Mouse (Mus musculus) inflammation-experienced regulatory T-cells (primary cell): Measurements from ENCODE around the gene Rph3a. TPM values are rescaled to one million over a fixed set of nuclear protein-coding genes. Genes with fewer than 3 reads are reported as not detected.

ENCODE experiments used
- polyA plus RNA-seq, 2 experiments: library from polyadenylated mRNA; unstranded; fragments of 100-300 nt; shearing (Covaris generic); gene quantifications; one replicate each; pipeline ENCODE4 v1.2.1; 2017

Gene Rph3a
- 1 to 10 TPM in 1 of 2 experiments, under 1 TPM in 1; 0.33 to 1.1 TPM for polyA plus RNA-seq

DNA sequence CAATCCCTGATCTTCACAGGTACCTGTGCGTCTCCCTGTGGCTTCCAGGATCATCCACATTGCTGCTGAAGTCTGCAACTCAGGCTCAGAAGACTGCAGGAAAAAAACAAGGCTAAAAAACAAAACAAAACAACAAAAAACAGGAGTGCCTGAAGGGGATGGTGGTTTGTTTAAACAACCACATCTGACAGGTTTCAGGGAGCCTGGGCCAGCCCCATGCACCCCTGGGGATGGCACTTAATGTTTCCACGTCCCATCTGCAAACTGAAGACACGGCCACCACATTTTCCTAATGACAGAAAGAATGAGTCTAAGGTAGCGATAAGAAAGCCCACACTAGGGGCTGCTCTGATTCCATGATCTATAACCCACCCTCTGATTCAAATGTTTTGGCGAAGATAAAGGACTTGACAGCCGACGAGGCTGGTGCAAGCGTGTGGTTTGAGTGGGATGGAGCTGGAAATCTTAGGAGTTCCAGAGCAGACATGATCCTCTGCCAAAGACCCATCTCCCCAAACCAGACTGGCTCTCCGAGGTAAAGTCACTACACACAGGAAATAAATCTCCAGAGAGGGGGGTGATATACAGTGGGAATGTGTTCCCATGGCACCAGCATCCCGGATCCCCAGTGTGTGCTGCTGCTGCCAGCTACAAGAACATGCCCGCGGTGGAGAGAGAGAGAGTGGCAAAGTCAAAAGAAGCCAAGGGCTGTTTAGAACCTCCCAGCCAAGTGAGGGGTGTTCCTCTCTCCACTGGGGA is at the start of gene Rph3a:
TSS of gene Rph3a (minus strand) at position 282 of the 759 bp plus-strand sequence.

DNA sequence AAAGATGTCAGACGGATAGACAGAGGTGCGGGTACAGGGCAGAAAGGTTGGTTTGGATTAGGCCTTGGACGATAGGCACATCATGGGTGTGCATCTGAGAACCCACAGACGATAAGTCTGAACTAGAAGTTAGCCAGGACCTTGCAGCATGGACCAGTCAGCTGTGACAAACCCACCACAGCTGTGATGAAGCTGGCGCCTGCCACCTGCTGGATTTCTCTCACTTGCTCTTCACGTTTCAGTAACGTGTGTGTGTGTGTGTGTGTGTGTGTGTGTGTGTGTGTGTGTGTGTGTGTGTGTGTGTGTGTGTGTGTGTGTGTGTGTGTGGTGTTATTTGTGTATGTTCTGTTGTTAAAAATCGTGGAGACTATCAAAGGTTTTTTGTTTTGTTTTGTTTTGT is 95.7 kb downstream of the Rph3a start, which contains the start of gene Oas1d:
TSS of gene Oas1d (plus strand) at position 333 of the 400 bp plus-strand sequence.

DNA sequence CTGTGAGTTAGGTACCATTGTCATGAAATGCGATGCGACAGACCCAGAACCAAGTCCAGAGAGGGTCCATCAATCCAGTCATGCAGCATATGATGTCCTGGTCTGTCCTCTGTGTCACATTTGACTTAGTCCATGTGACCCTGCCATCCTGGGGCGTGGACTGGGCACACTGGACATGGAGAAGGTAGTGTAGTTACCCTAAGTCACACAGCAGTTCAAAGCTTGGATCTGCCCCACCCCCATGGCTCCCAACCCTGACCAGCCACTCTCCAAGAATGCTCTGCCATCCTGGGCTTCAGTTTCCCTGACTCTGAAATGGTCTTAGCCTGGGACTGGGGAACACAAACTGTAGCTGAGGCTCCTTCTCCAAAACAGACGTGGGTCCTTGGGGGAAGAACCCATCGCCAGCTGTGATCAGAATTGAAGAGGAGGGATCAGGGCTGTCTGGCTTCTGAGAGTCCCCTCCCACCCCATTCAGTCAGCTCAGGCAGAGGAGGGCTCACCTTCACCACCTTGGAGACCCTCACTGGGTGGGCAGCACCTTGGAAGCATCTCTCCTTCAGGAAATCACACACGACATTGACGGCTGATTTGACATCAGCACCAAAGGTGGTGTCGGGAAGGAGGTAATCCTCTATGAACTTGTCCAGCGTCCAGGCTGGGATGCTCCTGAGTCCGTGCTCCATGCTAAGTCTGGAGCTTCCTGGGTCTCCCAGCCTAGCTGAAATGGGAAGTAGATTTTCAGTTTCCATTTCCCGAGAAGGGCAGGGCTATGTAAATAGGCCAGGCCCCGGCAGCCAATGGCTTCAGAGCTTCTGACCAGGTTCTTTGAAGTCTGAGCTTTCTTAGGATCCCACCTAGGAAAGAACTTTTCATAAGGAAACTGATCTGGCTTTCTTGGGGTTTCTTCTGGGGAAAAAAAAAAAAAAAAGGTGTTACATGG is 102.8 kb downstream of the Rph3a start, which contains the start of gene Oas1a:
TSS of gene Oas1a (minus strand) at position 731 of the 943 bp plus-strand sequence.

Other genes with a start within 250 kb of the Rph3a start
- 10 to 100 TPM; 10.6 to 13.7 TPM for gene Oas3, start 232.4 kb downstream of the Rph3a start, polyA plus RNA-seq
- under 1 TPM in 1 of 2 experiments, not detected in 1; 0.40 TPM for gene Oas1e, start 214.6 kb downstream of the Rph3a start, polyA plus RNA-seq
- 10 to 100 TPM; 13.8 to 14.6 TPM for gene Oas1c, start 197.6 kb downstream of the Rph3a start, polyA plus RNA-seq
- not detected for gene Oas1f, start 162.7 kb downstream of the Rph3a start, polyA plus RNA-seq
- under 1 TPM; 0.10 to 0.31 TPM for gene Oas1h, start 148.7 kb downstream of the Rph3a start, polyA plus RNA-seq
- gene Oas1g, start 122.5 kb downstream of the Rph3a start, polyA plus RNA-seq: 1 to 10 TPM in 1 of 2 experiments, under 1 TPM in 1; 0.71 to 1.7 TPM
- 10 to 100 TPM in 1 of 2 experiments, 1 to 10 TPM in 1; 3.4 to 55.4 TPM for gene Oas1a, start 102.6 kb downstream of the Rph3a start, polyA plus RNA-seq
- gene Oas1d, start 95.6 kb downstream of the Rph3a start, polyA plus RNA-seq: not detected
- gene Ptpn11, start 181.3 kb upstream of the Rph3a start, polyA plus RNA-seq: 10 to 100 TPM; 21.7 to 28.6 TPM
- gene Rpl6, start 194.4 kb upstream of the Rph3a start, polyA plus RNA-seq: 100 to 1,000 TPM; 708 to 785 TPM
- 1 to 10 TPM; 9.0 to 9.3 TPM for gene Hectd4, start 210.1 kb upstream of the Rph3a start, polyA plus RNA-seq